Mouse (Mus musculus): ENCODE results near the gene Spag6.

The Spag6 gene

DNA sequence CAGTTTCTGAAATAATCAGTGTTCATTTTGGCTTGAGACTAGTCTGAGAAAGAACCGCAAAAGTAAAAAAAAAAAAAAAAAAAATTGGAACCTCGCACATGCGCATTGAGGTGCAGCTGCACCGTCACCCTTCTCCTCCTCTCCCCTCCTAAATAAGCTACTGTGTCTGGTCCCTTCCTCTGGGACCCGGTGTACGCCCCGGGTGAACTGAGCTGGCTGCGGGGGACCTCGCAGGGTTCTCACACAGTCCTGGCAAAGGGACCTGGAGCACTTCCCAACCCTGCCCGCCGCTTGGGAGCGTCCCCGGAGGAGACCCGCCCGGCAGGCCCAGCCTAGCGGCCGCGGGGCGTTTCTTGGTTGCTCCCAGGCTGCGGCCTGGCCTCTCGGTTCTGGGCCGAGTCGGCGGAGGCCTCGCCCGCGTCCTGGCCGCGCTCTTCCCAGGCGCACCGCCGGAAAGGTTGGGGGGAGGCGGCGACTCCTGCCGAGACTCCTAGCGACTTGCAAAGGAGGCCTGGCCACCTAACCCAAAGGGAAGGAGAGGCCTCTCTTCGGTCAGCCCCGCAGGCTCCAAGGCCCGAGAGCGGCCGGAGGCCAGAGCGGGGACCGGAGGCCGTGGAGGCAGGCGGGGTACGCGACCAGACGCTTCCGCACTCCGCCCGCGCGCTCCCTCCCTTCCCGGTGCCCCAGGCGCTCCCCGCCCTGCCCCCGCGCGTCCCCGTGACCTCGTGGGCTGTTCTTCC, at the start of gene Spag6:
Gene Spag6, plus strand, starts transcription at position 162 of the 740 bp plus-strand sequence.
- peak; percentile 73 for DNase-seq

GRCm38 (mm10) chr2:18648563-18648962, 45.3 kb upstream of the Spag6 start:
- no peak for DNase-seq

DNA sequence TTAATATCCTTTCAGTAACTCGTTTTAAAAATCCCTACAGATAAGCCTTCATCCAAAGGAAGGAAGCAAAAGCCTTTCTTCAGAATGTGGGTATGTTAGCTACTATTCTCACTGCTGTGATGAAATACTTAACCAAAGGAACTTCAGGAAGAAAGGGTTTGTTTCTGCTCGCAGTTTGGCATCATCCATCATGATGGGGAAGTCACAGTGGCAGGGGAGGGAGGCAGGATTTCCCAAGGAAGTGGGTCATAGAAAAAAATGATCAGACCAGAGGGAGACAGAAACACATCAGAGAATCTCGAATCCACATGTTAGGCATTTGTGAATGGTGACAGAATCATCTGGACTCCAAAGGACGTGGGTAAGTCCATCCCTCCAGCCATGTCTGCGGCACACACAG, 39.0 kb upstream of the Spag6 start:
- no peak for DNase-seq

- no peak for DNase-seq
Measured at GRCm38 (mm10) chr2:18664003-18664402, 29.8 kb upstream of the Spag6 start.

DNA sequence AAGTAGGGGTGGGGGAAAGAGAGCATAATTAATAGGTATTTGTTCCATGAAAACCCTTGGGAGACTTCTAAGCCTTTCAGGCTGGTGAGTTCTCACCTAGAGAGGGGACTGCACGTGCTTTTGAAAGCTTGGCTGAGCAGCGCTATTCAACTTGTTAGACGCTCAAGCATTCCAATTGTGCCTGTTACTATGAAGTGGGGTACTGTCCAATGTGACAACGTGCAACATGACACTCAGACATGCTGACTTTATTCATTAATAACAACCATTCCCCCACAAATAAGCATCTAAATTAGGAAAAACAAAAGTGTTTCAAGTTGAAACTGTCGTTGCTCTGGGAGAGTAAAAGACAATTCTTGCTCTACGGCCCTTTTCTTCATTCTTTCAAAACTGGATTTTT, 22.8 kb upstream of the Spag6 start:
- no peak for DNase-seq

GRCm38 (mm10) chr2:18672133-18672765, 21.6 kb upstream of the Spag6 start, which contains the start of gene Commd3:
TSS of gene Commd3 (plus strand) at chr2:18672384.
- peak; percentile 97 for DNase-seq

DNA sequence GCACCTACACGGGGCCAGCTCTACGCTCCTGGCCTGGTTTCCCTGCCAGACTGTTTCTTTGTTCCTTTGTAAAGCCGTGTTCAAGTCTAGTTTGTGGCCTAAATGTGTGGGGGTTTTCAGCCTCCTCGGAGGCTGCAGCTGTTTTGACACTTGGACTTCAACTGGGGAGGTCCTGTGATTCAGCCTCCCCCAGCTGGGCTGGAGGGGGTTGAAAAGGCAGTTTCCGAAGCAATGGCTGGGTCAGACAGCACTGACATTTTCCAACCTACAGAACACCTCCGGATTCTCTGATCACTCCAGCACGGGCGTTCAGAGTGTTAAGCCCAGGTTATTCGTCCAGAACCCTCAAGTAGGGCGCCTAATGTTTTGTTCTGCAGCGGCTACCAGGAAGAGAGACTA, 21.1 kb upstream of the Spag6 start:
- DNase-seq, result no peak

- DNase-seq, result no peak
Measured at GRCm38 (mm10) chr2:18673766-18674165, 20.1 kb upstream of the Spag6 start.

DNA sequence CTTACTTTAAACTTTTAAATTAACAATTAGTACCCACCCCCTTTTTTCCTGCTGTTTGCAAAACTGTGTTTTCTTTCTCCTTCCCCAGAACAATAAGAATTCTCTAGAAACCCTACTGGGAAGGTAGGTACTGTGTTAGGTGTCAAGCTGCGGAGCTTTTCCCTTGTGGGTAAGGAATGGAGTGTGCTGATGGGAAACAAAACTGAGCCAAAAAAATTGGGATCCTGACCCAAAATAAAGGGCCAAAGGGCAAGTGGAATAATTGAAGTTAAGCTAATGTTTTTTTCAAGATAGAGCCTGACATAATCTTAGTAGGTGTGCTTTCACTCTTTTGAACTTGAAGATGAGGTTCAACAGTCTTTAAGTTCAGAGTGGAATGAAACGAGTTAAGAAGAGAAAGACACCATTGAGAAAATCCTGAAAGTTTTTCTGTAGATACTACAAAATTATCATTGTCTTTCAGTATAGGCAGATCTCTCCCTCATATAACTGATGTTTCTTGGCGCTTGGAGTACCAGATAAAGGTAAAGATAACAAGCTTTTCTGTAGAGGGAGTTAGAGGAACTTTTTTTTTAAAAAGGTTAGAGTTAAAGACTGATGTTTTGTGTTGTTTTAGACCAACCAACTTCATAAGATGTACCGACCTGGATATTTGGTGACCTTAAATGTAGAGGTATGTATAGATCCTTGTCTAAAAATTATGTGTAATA, 19.5 kb upstream of the Spag6 start:
- no peak for DNase-seq

DNA sequence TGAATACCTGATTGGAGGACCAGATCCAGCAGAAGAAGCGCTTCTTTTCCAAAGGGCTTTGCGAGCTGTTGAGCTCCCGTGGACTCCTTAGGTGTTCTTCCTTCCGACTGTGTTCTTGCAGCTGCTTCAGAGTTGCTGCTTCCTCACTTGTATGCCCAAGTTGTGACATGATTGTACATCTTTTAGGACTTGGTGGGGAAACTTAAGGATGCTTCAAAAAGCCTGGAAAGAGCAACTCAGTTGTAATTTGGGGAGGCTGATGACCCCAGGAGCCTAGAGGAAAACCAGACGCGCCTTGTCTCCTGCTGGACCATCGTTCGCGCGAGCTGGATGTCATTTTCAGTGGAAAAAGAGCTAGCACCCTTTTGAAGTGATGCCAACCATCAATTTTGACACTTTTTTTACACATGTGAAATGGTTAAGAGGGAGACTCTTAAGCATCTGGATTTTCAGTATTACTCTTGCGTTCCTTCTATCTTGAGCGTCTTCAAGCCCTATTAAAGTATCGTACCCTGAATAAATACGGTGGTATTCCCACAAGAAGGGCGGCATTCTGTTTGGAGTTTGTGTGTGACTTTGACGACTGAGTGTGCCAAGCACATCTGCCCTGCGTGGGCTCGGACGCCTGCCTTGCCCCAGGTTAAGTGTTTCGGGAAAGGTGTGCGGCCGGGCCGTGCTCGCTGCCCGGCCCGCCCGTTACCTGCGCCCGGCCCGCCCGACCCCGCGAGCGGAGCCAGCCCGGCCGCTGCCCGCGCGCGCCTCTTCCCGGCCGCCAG, 18.0 kb upstream of the Spag6 start:
- DNase-seq, result no peak

DNA sequence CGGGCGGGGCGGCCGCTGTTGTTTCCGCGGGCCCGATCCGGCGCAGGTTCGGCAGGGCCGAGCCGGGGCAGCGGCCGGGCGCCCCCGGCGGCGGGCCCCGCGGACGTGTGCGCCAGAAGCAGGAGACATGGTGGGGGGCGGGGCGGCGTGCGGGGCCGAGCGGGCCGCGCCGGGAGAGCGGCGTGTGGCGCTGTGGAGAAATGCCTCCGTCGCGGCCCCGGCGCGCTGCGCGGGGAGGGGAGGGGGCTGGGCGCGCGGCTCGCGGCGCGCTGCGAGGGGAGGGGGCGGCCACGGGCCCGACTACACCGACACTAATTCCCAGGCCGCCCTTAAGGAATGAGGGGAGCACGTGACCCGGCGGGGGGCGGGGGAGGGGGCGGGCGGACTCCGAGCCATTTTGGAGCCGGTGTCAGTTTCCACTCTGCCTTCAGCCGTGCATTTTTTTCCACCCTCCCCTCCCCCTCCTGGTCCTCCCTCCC, 17.3 kb upstream of the Spag6 start:
- DNase-seq, result peak; percentile 81

GRCm38 (mm10) chr2:18676936-18677491, 16.8 kb upstream of the Spag6 start, which contains the start of gene Bmi1:
TSS of gene Bmi1 (plus strand) at chr2:18677018.
- peak; percentile 65 for DNase-seq

- peak; percentile 44 for DNase-seq
Measured at GRCm38 (mm10) chr2:18677631-18678471, 16.0 kb upstream of the Spag6 start.

GRCm38 (mm10) chr2:18679701-18680100, 14.1 kb upstream of the Spag6 start:
- no peak for DNase-seq

GRCm38 (mm10) chr2:18680501-18680900, 13.3 kb upstream of the Spag6 start:
- DNase-seq, result no peak

DNA sequence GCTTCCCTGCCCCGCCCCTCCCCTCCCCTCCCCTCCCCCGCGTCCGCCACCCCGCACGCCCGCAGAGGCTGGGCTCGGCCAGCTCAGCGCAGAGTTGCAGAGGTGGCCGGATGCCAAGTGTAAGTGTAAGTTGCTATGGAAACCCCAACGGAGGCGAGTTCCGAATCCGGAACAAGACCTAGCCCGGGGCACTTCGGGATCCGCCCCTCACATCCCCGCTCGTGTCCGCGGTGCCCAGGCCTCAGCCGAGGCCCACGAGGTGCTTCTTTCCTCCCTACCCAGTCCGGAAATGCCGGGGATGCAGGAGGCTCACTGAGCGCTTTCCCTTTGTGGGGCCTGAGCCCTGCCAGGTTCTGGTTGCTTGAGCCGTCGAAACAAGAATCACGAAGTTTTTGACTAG, 12.9 kb upstream of the Spag6 start:
- peak; percentile 64 for DNase-seq

- no peak for DNase-seq
Measured at GRCm38 (mm10) chr2:18684062-18684461, 9.8 kb upstream of the Spag6 start.

DNA sequence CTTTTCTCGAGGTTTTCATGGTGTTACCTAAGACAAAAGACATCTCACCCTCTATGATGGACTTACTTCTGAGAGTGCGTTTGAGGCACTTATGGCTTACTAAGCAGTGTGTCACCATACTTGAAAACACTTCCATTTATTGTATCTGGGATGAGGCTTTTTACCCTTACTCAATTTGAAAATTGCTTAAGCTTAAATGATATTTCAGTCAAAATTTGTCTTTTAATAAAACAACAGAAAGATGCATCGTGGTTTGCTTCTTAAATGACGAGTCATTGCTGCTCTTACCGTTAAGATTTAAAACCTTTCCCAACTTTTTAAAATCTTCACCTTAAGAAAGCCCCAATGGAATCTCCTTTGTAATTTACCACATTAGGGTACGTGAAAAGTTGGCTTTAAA, 7.4 kb upstream of the Spag6 start:
- DNase-seq, result no peak

- no peak for DNase-seq
Measured at GRCm38 (mm10) chr2:18686826-18687519, 6.9 kb upstream of the Spag6 start.

DNA sequence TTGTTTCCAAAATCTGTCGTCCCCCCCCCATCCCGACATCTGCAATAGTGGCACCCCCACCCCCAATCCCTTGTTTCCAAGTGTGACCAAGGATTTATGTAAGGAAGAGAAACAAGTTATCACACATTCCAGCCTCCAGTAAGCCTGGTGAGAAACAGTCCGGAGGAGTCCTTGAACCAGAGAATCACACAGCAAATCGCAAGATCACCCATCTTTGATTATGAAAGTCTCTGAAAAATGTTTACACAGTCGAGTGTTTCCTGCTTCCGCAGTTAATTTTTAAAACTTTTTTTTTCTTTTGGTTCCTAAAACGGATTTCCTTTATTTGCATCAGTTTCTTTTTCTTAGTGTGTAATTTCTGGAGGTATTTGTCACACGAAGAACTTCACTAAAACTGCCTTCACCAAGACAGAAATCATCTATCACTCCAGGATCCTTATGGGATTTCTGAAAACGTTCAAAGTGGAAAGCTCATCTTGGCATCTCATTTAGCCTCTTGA, 6.1 kb upstream of the Spag6 start:
- no peak for DNase-seq

DNA sequence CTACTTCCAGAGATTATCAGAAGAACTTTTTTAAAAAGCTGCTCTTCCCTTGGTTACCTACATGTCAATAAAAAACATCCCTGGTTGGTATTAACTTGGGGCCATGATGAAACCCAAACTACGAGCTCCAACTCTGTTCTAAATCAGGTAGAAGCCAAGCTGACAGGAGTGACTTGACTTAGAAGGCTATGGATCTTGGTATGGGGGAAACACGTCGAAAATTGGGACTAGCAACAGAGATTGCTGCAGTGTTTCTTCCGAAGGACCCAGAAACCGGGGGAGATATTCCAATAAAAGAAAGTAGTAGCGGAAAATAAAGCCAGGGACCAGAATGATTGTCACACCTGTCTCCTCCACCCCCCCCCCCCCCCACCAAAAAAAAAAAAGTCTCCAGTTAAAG, 5.5 kb upstream of the Spag6 start:
- no peak for DNase-seq

All from lung, postnatal 14 days (tissue).